Mouse (Mus musculus): ENCODE measurements around the gene 4930563M21Rik. TPM values are rescaled to one million over a fixed set of nuclear protein-coding genes. Genes with fewer than 3 reads are reported as not detected.

The 4930563M21Rik gene
- polyA plus RNA-seq, 1 experiment from 2014 or later = not detected

DNA sequence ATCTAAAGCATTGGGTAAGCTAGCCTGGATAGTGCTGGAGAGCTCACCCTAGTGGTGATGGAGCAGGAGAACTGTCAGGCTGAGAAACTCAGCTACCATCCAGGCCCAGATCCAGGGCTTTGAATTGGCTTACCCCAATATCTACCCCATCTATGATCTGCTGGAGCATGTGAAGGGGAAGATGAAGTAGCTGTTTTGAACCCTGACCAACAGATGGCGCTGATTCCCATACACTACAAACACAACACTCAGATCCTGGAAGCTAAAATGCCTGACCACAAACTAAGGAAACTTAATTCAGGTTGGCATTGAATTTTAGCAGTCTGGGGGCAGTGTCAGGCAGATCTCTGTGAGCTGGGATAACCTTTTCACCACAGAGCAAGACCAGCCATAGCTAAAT lies 63.5 kb downstream of the 4930563M21Rik start:
- Histone ChIP-seq H3K9ac (replicated peaks; ENCODE audit: low read length) (no peak overlapping the region), H3K9me3 (ENCODE audit: control insufficient read depth, low read length) (no peaks in the 10 kb centered on the region), H3K4me1 (ENCODE audit: control insufficient read depth, insufficient read depth, low read length) (no peaks in the 10 kb centered on the region), H3K4me3 (replicated peaks; ENCODE audit: low read depth, low read length) (no peak overlapping the region), H3K36me3 (ENCODE audit: control insufficient read depth, insufficient read depth, low read length) (no peaks in the 10 kb centered on the region), H3K27ac (replicated peaks; ENCODE audit: low read depth, low read length) (no peak overlapping the region), H3K27me3 (ENCODE audit: control insufficient read depth, insufficient read depth, low read length) (no peaks in the 10 kb centered on the region), H3K4me2 (ENCODE audit: low read length) (no peak overlapping the region)
- DNase-seq (peak; percentile 14), ATAC-seq (ENCODE audit: low FRiP score, low TSS enrichment) (no peak)
- WGBS = 21% methylated on average over 1 of the region's 1 CpGs

DNA sequence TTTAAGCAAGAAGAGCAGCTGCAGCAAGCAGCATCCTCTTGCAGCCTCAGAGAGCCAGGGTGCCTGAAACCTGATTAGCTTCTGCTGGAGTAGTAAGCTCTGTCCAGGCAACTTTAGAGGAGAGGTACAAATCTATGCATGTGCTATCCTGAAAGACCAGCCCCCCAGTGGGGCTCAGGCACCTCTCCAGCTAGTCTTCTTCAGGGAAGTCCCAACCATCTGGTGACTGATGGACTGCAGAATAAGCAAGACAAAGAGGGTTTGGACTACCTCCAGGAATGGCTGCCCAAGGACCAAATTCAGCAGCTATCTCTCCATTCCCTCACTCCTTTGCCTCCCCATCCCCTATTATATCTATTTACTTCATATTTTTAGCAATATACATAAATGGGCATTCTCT lies 69.0 kb downstream of the 4930563M21Rik start:
- H3K9me3 ChIP-seq (ENCODE audit: control insufficient read depth, low read length) = no peaks in the 10 kb centered on the region
- no peak overlapping the region for H3K4me3 ChIP-seq (replicated peaks; ENCODE audit: low read depth, low read length)
- no peak overlapping the region for H3K9ac ChIP-seq (replicated peaks; ENCODE audit: low read length)
- H3K27ac ChIP-seq (replicated peaks; ENCODE audit: low read depth, low read length) = no peak overlapping the region
- no peaks in the 10 kb centered on the region for H3K36me3 ChIP-seq (ENCODE audit: control insufficient read depth, insufficient read depth, low read length)
- no peak for DNase-seq
- no peak for ATAC-seq (ENCODE audit: low FRiP score, low TSS enrichment)
- no peaks in the 10 kb centered on the region for H3K27me3 ChIP-seq (ENCODE audit: control insufficient read depth, insufficient read depth, low read length)
- H3K4me2 ChIP-seq (ENCODE audit: low read length) = no peak overlapping the region
- H3K4me1 ChIP-seq (ENCODE audit: control insufficient read depth, insufficient read depth, low read length) = peaks cover 10% of the 10 kb centered on the region

DNA sequence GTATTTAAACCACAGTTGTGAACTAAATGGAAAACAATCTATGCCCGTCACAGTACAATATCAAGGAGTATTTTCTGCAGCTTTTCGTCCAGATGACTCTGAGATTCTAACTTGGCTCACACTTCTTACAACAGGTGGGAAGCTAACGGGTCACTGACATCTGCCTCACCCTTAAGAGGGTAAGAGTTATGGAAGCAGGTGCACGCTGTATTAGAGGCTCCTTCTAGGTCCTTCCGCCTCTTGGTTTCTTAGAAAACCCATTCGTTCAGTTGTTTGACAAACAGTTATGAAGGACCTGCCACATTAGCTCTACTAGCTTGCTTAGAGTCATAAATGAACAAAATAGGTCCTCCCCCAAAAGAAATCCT lies 71.7 kb downstream of the 4930563M21Rik start:
- ATAC-seq (ENCODE audit: low FRiP score, low TSS enrichment) (no peak), DNase-seq (no peak)
- Histone ChIP-seq H3K9me3 (ENCODE audit: control insufficient read depth, low read length) (no peaks in the 10 kb centered on the region), H3K36me3 (ENCODE audit: control insufficient read depth, insufficient read depth, low read length) (no peaks in the 10 kb centered on the region), H3K4me2 (ENCODE audit: low read length) (peak overlapping the region; percentile 56), H3K9ac (replicated peaks; ENCODE audit: low read length) (peak overlapping the region; percentile 82), H3K4me3 (replicated peaks; ENCODE audit: low read depth, low read length) (peak overlapping the region; percentile 78), H3K27me3 (ENCODE audit: control insufficient read depth, insufficient read depth, low read length) (no peaks in the 10 kb centered on the region), H3K4me1 (ENCODE audit: control insufficient read depth, insufficient read depth, low read length) (peaks cover 10% of the 10 kb centered on the region), H3K27ac (replicated peaks; ENCODE audit: low read depth, low read length) (no peak overlapping the region)
- WGBS = 60% methylated on average over 6 of the region's 6 CpGs

DNA sequence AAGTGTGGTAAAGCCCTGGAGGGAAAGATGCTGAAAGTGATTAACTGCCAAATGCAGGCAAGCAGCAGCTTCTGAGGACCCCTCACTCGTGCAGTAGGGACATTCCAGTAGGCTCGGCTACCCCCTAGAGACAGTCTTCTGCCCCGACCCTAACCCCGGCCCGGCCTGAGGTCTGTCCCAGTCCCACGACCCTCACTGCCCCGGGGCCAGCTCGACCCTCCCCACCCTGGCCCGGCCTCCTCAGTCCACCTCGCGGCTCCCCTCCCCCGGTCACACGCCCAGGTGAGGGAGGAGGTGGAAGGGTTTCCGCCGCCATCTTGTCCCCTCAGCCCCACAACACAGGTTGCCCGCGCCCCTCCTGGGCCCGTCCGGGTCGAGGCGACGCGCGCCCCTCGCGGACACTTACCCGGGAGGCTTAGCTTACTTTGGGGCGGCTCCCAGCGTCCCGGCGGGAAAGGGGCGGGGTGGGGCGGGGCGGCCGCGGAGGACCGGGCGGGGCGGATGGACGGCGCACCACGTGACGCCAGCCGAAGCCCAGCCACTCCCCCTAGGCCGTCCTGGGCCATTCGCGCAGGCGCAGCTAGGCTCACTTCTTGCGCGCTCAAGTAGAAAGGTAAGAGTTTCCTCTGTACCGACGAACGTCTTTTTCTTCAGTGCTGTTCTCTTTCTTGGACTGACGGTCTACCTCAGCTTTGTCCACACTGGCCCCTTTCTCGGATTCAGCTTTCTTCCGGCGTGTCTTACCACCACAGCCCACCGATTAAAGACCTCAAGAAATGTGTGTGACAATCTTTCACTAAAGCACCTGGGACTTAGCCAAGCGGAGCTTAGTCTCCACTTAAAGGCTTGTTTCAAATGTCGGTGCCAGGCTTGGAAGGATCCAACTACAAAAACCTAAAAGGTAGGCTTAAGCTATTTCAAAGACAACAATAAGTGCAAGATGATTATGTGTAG lies 72.4 kb downstream of the 4930563M21Rik start, which contains the start of gene Scaper:
TSS of gene Scaper (minus strand) at position 456 of the 954 bp plus-strand sequence.
- Histone ChIP-seq H3K9me3 (ENCODE audit: control insufficient read depth, low read length) (no peaks in the 10 kb centered on the region), H3K4me3 (replicated peaks; ENCODE audit: low read depth, low read length) (peak within 1 kb of the TSS; percentile 78), H3K9ac (replicated peaks; ENCODE audit: low read length) (peak within 1 kb of the TSS; percentile 82), H3K27me3 (ENCODE audit: control insufficient read depth, insufficient read depth, low read length) (no peaks in the 10 kb centered on the region), H3K4me2 (ENCODE audit: low read length) (peak within 1 kb of the TSS; percentile 56), H3K4me1 (ENCODE audit: control insufficient read depth, insufficient read depth, low read length) (peaks cover 10% of the 10 kb centered on the region), H3K36me3 (ENCODE audit: control insufficient read depth, insufficient read depth, low read length) (no peaks in the 10 kb centered on the region), H3K27ac (replicated peaks; ENCODE audit: low read depth, low read length) (peak within 1 kb of the TSS; percentile 89)
- peak; percentile 97 for ATAC-seq (ENCODE audit: low FRiP score, low TSS enrichment)
- WGBS = under 1% methylated on average over 60 of the region's 60 CpGs
- DNase-seq = peak; percentile 96

DNA sequence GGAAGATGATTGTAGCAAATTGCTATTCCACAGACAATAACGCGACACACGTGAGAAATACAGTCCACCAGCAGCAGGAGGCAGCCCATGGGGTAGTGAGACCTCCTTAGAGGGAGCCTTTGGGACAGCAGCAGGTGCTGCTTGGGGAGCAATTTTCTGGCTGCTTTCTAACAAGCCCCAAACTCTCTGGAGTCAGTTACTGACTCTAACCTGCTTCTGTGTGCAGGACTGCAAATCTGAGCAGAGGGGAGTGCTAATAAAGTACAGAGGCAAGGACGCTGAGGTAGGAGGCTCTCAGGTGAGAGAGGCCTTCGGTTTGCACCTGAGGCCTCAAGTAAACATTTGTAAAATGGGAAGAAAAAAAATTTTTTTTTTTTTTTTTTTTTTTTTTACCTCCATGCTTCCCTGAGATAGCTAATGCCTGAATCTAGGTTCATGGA lies 73.1 kb downstream of the 4930563M21Rik start:
- peak overlapping the region; percentile 78 for H3K4me3 ChIP-seq (replicated peaks; ENCODE audit: low read depth, low read length)
- peak overlapping the region; percentile 56 for H3K4me2 ChIP-seq (ENCODE audit: low read length)
- peaks cover 10% of the 10 kb centered on the region for H3K4me1 ChIP-seq (ENCODE audit: control insufficient read depth, insufficient read depth, low read length)
- peak overlapping the region; percentile 82 for H3K9ac ChIP-seq (replicated peaks; ENCODE audit: low read length)
- DNase-seq (peak; percentile 55), ATAC-seq (ENCODE audit: low FRiP score, low TSS enrichment) (no peak)
- 40% methylated on average over 5 of the region's 5 CpGs for WGBS
- H3K27ac ChIP-seq (replicated peaks; ENCODE audit: low read depth, low read length) = peak overlapping the region; percentile 89
- no peaks in the 10 kb centered on the region for H3K27me3 ChIP-seq (ENCODE audit: control insufficient read depth, insufficient read depth, low read length)
- no peaks in the 10 kb centered on the region for H3K9me3 ChIP-seq (ENCODE audit: control insufficient read depth, low read length)
- H3K36me3 ChIP-seq (ENCODE audit: control insufficient read depth, insufficient read depth, low read length) = no peaks in the 10 kb centered on the region

DNA sequence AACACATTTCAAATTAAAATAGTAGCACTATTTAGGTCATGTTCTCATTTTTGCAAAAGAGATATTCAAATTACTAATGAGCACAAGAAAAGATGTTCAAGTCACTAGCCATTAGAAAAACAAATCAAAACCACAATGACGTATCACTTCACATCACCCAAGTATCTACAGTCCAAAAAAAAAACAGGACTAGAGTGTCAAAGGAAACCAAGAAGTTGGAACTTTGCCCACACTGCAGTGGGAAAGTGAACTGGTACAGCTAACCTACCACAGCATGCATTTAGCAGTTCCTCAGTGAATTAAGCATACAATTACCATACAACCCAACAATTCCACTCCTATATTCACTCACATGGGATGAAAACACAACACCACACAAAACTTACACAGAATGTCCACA lies 77.9 kb downstream of the 4930563M21Rik start:
- Histone ChIP-seq H3K27me3 (ENCODE audit: control insufficient read depth, insufficient read depth, low read length) (no peaks in the 10 kb centered on the region), H3K4me2 (ENCODE audit: low read length) (no peak overlapping the region), H3K9ac (replicated peaks; ENCODE audit: low read length) (no peak overlapping the region), H3K27ac (replicated peaks; ENCODE audit: low read depth, low read length) (no peak overlapping the region), H3K4me3 (replicated peaks; ENCODE audit: low read depth, low read length) (no peak overlapping the region), H3K36me3 (ENCODE audit: control insufficient read depth, insufficient read depth, low read length) (no peaks in the 10 kb centered on the region), H3K9me3 (ENCODE audit: control insufficient read depth, low read length) (no peaks in the 10 kb centered on the region), H3K4me1 (ENCODE audit: control insufficient read depth, insufficient read depth, low read length) (peaks cover 3% of the 10 kb centered on the region; the same call in 1 of the 2 replicates)
- 95% methylated on average over 1 of the region's 1 CpGs for WGBS
- ATAC-seq (ENCODE audit: low FRiP score, low TSS enrichment) (no peak), DNase-seq (no peak)

DNA sequence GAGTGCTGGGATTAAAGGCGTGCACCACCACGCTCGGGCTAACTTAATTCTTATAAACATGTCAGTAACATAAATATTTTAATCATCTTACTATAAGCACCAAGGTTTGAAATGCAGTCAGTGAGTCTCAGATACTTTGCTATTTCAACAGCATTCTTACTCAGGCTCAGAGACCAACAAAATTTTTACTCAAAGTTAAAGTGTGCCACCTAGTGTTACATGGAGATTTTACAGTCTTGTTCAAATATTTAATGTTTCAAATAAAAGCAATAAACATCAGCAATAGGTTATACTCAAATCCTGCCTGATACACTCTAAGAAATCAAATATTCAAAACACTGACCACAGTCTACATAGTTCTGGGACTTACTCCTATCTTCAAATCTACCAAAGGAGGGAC lies 91.8 kb downstream of the 4930563M21Rik start:
- 56% methylated on average over 3 of the region's 3 CpGs for WGBS
- H3K4me3 ChIP-seq (replicated peaks; ENCODE audit: low read depth, low read length) = no peak overlapping the region
- H3K4me1 ChIP-seq (ENCODE audit: control insufficient read depth, insufficient read depth, low read length) = no peaks in the 10 kb centered on the region
- no peak overlapping the region for H3K9ac ChIP-seq (replicated peaks; ENCODE audit: low read length)
- no peaks in the 10 kb centered on the region for H3K36me3 ChIP-seq (ENCODE audit: control insufficient read depth, insufficient read depth, low read length)
- ATAC-seq (ENCODE audit: low FRiP score, low TSS enrichment) (no peak), DNase-seq (peak; percentile 84)
- no peaks in the 10 kb centered on the region for H3K9me3 ChIP-seq (ENCODE audit: control insufficient read depth, low read length)
- H3K27ac ChIP-seq (replicated peaks; ENCODE audit: low read depth, low read length) = no peak overlapping the region
- H3K4me2 ChIP-seq (ENCODE audit: low read length) = no peak overlapping the region
- no peaks in the 10 kb centered on the region for H3K27me3 ChIP-seq (ENCODE audit: control insufficient read depth, insufficient read depth, low read length)

DNA sequence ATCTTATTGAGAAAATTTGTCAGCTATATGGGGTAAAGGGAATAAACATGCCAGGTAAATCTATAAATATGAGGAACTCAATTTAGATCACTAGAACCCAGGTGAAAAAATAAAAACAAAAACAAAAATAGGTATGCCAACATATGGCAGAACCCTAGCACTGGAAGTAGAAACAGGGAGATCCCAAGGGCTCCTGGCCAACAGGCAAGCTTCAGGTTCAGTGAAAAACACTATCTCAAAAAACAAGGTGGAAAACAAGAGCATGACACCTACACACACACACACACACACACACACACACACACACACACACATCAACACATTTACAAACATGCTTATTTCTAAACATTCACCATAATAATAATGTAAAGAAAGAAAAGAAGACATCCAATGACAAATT lies 93.6 kb downstream of the 4930563M21Rik start:
- Histone ChIP-seq H3K36me3 (ENCODE audit: control insufficient read depth, insufficient read depth, low read length) (no peaks in the 10 kb centered on the region), H3K4me1 (ENCODE audit: control insufficient read depth, insufficient read depth, low read length) (no peaks in the 10 kb centered on the region), H3K27ac (replicated peaks; ENCODE audit: low read depth, low read length) (no peak overlapping the region), H3K27me3 (ENCODE audit: control insufficient read depth, insufficient read depth, low read length) (no peaks in the 10 kb centered on the region), H3K4me3 (replicated peaks; ENCODE audit: low read depth, low read length) (no peak overlapping the region), H3K4me2 (ENCODE audit: low read length) (no peak overlapping the region), H3K9me3 (ENCODE audit: control insufficient read depth, low read length) (no peaks in the 10 kb centered on the region), H3K9ac (replicated peaks; ENCODE audit: low read length) (no peak overlapping the region)
- DNase-seq = no peak
- ATAC-seq (ENCODE audit: low FRiP score, low TSS enrichment) = no peak
